Mouse (Mus musculus) 3T3-L1 (cell line): ENCODE measurements at regions not wholly inside any gene's neighbourhood (a gene's known extent, or its start where the extent isn't known, plus 50 kb on each side); places are given as distances from the start of the nearest gene placed in this dataset.

Source experiments
- DNase-seq: peaks from one replicate; pipeline ENCODE4 v3.0.0-alpha.2; 2015; ENCODE audit warnings: low read depth, low spot score

GRCm38 (mm10) chr1:105206216-105206615 lies 150.3 kb downstream of the Rnf152 start:
- DNase-seq: no peak

- no peak for DNase-seq
Measured at GRCm38 (mm10) chr1:105199305-105199704, 157.2 kb downstream of the Rnf152 start.

- DNase-seq: no peak
Measured at GRCm38 (mm10) chr1:105191126-105191525, 165.4 kb downstream of the Rnf152 start.

GRCm38 (mm10) chr1:105188920-105189266 lies 167.6 kb downstream of the Rnf152 start:
- DNase-seq: no peak

GRCm38 (mm10) chr1:105188210-105188919 lies 168.1 kb downstream of the Rnf152 start:
- DNase-seq: no peak

GRCm38 (mm10) chr1:105184470-105184869 lies 172.0 kb downstream of the Rnf152 start:
- no peak for DNase-seq

GRCm38 (mm10) chr1:105179371-105179823 lies 177.1 kb downstream of the Rnf152 start:
- DNase-seq: peak; percentile 31

GRCm38 (mm10) chr1:105178773-105179172 lies 177.7 kb downstream of the Rnf152 start:
- no peak for DNase-seq

- DNase-seq: no peak
Measured at GRCm38 (mm10) chr1:105177938-105178337, 178.6 kb downstream of the Rnf152 start.

- DNase-seq: no peak
Measured at GRCm38 (mm10) chr1:105177015-105177762, 179.3 kb downstream of the Rnf152 start.

GRCm38 (mm10) chr1:105170979-105171378 lies 185.5 kb downstream of the Rnf152 start:
- DNase-seq: no peak

GRCm38 (mm10) chr1:105170114-105170506 lies 186.4 kb downstream of the Rnf152 start:
- DNase-seq: no peak

- DNase-seq: no peak
Measured at GRCm38 (mm10) chr1:105169455-105170113, 186.9 kb downstream of the Rnf152 start.

GRCm38 (mm10) chr1:105168808-105169207 lies 187.7 kb downstream of the Rnf152 start:
- no peak for DNase-seq

- no peak for DNase-seq
Measured at GRCm38 (mm10) chr1:105157459-105158124, 198.9 kb downstream of the Rnf152 start.

- no peak for DNase-seq
Measured at GRCm38 (mm10) chr1:105152175-105152828, 204.2 kb downstream of the Rnf152 start.

GRCm38 (mm10) chr1:105151466-105151846 lies 205.1 kb downstream of the Rnf152 start:
- no peak for DNase-seq

GRCm38 (mm10) chr1:105150624-105151465 lies 205.7 kb downstream of the Rnf152 start:
- DNase-seq: no peak

GRCm38 (mm10) chr1:105148792-105149191 lies 207.7 kb downstream of the Rnf152 start:
- no peak for DNase-seq

- no peak for DNase-seq
Measured at GRCm38 (mm10) chr1:105148048-105148447, 208.5 kb downstream of the Rnf152 start.

GRCm38 (mm10) chr1:105123936-105124335 lies 232.6 kb downstream of the Rnf152 start:
- DNase-seq: no peak
